Mouse (Mus musculus) adrenal gland, adult 8-10 months (tissue): ENCODE results near the gene Trrap. TPM values are rescaled to one million over a fixed set of nuclear protein-coding genes. Genes with fewer than 3 reads are reported as not detected.

Experiments
- DNase-seq: peaks from one replicate; pipeline ENCODE4 v3.0.0; 2022
- total RNA-seq, 4 experiments: library from RNA; stranded (reverse); gene quantifications; 2 replicates each; pipeline ENCODE4 v1.2.4; 2022

The Trrap gene
- total RNA-seq, 4 experiments from 2014 or later, result 97.3 to 186 (median 128) TPM

DNA sequence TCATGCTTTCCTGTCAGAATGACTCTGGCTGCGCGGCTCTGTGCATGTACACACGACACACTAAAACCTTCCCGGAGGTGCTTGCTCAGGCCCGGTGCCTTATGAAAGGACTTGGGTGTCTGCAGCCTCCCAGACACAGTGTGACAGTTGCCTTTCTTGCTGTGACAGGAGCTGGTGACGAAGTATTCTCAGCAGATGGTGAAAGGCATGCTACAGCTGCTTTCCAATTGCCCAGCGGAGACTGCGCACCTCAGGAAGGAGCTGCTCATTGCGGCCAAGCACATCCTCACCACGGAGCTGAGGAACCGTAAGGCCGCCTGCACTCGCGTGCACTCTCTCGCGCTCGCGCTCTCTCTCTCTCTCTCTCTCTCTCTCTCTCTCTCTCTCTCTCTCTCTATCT lies 18.9 kb downstream of the Trrap start:
- DNase-seq, result no peak

GRCm38 (mm10) chr5:144793374-144793773 lies 25.8 kb downstream of the Trrap start:
- DNase-seq, result no peak

DNA sequence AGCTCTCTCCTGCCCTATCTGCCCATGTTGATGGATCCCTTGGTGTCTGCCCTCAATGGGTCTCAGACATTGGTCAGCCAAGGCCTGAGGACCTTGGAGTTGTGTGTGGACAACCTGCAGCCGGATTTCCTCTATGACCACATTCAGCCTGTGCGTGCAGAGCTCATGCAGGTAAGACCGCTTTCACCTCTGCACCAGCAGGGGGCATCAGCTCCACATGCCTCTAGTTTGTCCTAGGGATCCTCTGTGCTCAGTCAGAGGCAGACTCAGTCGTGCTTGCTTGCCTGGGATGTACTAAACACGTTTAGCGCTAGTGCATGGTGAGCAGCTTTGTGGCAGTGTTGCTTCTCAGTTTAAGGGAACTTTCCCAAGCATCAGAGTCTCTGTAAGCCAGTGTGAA lies 27.2 kb downstream of the Trrap start:
- no peak for DNase-seq

GRCm38 (mm10) chr5:144797116-144797515 lies 29.6 kb downstream of the Trrap start:
- no peak for DNase-seq

GRCm38 (mm10) chr5:144803066-144803465 lies 35.5 kb downstream of the Trrap start:
- no peak for DNase-seq

DNA sequence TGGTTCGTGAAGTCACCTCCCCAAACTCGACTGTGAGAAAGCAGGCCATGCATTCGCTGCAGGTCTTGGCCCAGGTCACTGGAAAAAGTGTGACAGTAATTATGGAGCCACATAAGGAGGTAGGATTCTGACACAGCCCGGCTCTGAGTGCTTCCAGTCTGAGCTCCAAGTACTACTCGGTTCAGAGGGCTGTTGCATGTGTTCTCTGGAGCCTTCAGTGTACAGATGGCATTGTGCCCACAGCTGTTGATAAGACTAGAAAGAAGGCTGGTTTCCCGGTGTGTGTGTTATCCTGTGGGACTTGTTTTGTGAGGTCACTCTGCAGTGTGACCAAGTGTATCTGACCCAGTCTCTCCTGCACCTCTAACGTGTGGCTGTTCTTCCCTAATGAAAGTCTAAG lies 36.6 kb downstream of the Trrap start:
- DNase-seq, result no peak

DNA sequence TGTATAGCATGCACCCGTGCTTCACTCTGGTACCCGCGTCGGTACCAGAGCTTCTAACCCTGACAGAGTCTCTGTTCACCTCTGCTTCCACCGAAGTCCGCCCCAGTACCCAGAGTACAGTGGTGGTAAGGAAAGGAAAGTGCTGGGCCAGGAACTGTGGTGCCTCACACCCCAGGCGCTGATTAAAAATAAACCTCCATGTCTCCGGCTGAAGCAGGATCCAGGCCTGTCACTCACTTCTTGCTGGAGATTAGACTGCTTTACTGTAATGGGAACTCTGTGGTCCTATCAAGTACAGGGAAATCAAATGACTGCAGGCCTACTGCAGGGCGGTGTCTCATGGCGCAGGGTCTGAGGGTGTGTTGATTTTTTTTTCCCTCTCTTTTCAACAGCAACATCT lies 39.4 kb downstream of the Trrap start:
- no peak for DNase-seq

DNA sequence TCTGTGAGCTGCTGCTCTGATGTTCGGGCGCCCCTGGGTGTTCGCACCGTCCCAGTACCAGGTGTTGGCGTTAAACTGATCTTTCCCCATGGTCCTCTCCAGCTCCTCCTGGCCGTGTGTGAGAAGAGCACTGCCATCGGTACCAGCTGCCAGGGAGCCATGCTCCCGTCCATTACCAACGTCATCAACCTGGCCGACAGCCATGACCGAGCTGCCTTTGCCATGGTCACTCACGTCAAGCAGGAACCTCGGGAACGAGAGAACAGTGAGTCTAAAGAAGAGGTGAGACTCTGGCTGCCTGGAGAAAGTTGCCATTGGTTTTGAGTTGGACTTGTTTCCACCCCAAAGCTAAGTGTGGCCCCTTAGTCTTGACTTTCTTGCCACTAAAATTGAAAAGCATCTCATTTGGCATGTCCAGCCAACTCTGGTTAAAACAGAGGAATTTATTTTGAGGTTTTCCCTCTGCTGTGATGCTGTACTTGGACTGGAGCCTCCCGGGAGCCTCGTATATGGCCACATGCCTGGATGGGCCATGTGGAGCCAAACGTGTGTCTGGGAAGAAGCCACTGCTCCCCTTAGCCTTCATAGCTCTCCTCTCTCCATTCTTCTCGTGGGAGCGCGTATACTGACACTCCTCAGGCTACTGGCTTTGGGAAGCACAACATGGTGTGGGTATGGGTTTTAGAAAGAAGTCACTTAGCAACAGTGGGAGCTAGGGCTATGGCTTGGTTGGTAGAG lies 61.0 kb downstream of the Trrap start:
- DNase-seq, result peak; percentile 71

- DNase-seq, result no peak
These were observed 62.1 kb downstream of the Trrap start for GRCm38 (mm10) chr5:144829631-144830030.

DNA sequence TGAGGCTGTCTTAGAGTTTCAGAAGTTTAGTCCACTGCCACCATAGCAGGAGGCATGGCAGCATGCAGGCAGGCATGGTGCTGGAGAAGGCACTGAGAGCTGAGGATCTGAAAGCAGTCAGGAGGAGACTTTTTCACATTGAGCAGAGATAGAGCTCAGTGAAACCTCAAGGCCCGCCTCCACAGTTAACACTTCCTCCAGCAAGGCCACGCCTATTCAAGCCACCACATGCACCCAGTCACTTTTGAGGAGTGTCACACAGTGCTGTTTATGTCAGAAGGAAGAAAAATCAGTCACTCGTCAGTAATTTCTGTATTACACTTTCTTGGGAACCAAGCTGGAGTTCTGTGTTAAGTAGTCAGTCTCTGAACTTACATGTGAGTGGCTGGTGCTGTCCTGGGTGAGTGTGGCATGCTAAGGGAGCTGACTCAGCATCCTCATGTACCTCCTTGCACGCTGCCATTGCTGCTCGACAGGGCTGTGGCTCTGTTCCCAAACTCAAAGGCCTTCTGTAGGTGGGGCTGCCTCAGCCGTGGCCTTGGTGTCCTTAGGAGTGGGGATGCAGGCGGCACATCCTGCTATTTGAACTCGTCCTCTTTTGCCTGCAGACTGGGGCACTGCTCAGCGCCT lies 64.4 kb downstream of the Trrap start:
- peak; percentile 20 for DNase-seq

GRCm38 (mm10) chr5:144836100-144836499 lies 68.6 kb downstream of the Trrap start:
- no peak for DNase-seq

DNA sequence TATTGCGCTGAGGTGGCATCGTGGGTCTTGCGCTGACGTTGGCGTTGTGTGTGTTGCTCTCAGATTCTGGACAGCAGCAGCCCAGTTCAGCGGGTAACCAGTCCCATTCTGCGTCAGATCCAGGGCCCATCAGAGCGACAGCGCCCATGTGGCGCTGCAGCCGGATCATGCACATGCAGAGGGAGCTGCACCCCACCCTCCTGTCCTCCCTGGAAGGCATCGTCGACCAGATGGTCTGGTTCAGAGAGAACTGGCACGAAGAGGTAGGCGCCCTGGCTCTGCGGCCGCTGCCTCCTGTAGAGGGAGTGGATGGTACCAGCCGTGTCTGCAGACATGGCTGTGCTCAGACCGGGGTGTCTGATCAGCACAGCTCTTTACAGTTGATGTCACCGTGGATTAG lies 77.8 kb downstream of the Trrap start:
- DNase-seq, result no peak

- DNase-seq, result no peak
These were observed 81.2 kb downstream of the Trrap start for GRCm38 (mm10) chr5:144848735-144849134.

- no peak for DNase-seq
These were observed 82.4 kb downstream of the Trrap start for GRCm38 (mm10) chr5:144849932-144850331.

- DNase-seq, result no peak
These were observed 84.3 kb downstream of the Trrap start for GRCm38 (mm10) chr5:144851820-144852219.

- DNase-seq, result no peak
These were observed 86.4 kb downstream of the Trrap start for GRCm38 (mm10) chr5:144853931-144854330.

- no peak for DNase-seq
These were observed 88.4 kb downstream of the Trrap start for GRCm38 (mm10) chr5:144855936-144856335.

DNA sequence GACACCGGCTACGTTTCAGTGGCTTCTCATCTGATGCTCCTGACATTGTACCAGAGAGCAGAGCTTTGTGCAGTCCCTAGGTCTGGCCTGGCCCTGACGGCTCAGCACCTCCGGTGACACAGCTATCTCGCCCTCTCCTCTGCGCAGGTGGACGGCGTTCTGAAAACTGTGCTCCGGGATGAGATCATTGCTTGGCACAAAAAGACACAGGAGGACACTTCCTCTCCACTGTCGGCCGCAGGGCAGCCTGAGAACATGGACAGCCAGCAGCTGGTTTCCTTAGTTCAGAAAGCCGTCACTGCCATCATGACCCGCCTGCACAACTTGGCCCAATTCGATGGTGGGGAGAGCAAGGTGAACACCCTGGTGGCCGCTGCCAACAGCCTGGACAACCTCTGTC lies 91.0 kb downstream of the Trrap start:
- DNase-seq, result no peak

DNA sequence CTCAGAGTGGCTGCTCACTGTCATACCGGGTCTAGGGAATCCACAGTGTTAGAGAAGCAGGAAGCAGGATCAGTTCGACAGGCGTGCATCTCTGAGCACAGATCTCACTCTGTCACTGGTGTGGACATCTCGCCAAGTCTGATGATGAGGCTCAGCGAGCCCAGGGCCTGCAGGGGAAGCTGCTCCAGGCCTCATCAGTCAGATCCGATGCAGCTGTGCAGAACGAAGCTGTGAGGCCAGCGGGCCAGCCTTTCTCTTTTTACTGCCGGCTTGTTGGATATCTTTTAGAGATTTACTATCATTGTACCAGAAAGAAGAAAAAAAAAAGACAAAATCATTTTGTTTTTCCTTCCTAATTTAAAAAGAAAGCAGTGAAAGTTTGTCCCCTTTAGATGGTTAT lies 91.8 kb downstream of the Trrap start:
- no peak for DNase-seq

DNA sequence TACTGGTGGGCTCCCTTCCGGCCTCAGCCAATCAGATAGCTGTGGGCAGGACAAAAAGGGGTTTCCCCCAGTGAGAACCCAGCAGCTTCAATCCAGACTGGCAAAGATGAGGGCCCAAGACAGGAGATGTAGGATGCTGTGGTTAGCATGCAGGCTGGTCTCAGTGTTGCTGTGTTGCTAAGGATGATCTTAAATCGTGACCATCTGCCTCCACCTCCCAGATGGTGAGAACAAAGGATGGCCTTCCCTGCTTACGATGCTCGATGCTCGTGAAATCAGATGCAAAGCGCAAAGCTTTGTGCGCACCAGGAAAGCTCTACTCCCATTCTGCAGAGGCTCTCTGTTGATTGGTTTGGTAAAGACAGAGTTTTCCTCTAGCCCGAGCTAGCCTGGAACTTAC lies 93.4 kb downstream of the Trrap start:
- no peak for DNase-seq

GRCm38 (mm10) chr5:144866923-144867322 lies 99.4 kb downstream of the Trrap start:
- DNase-seq, result no peak

- no peak for DNase-seq
These were observed 101.9 kb downstream of the Trrap start for GRCm38 (mm10) chr5:144869466-144869865.

GRCm38 (mm10) chr5:144870782-144871181 lies 103.2 kb downstream of the Trrap start:
- DNase-seq, result no peak

DNA sequence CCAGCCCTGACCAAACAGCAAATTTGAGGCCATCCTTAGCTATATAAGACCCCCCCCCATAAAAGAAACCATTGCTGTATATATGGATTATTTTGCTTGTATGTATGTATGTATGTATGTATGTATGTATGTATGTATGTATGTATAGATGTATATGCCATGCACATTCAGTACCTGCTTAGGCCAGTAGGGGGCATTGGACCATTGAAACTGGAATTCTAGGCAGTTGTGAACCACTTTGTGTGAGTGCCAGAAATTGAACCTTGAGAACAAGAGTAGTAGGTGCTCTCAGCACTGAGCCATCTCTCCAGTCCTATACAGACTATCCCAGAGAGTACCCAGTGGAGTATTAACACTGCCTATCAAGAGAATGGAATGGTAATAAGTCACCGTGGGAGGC lies 104.2 kb downstream of the Trrap start:
- no peak for DNase-seq
